Mouse (Mus musculus): ENCODE results near the gene Wfdc11.

DNA sequence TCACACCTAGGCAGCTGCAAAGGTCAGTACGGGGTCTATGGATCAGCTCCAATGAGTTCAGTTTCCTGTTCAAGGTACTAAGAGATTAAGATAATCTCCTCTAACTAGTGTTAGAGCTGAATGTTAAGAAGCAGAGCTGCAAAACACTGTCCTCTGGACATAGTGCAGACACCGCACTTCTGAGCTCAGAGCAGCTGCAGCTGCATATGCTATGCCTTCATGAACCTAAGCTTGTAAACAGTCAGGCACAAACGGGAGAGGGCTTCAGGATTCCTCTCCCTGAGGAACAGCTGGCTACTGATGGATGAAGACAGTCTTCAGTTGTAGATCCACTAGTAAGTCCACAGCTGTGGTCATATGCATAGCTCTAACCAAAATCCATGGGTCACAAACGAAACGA is 27.1 kb upstream of the Wfdc11 start:
- TF ChIP-seq CTCF (conservative IDR thresholded peaks at IDR 0.05; ENCODE audit: low read length) (no peak), NANOG (IDR thresholded peaks at IDR 0.05; ENCODE audit: borderline replicate concordance, low read length) (no peak), POU5F1 (IDR thresholded peaks at IDR 0.05; ENCODE audit: borderline replicate concordance, low read length) (no peak)

Data from E14TG2a.4 (cell line).